Mouse (Mus musculus): ENCODE results near the gene Snu13. TPM values are rescaled to one million over a fixed set of nuclear protein-coding genes. Genes with fewer than 3 reads are reported as not detected.

Gene Snu13
- total RNA-seq, 2 experiments from 2014 or later, result 79.1 to 106 TPM

DNA sequence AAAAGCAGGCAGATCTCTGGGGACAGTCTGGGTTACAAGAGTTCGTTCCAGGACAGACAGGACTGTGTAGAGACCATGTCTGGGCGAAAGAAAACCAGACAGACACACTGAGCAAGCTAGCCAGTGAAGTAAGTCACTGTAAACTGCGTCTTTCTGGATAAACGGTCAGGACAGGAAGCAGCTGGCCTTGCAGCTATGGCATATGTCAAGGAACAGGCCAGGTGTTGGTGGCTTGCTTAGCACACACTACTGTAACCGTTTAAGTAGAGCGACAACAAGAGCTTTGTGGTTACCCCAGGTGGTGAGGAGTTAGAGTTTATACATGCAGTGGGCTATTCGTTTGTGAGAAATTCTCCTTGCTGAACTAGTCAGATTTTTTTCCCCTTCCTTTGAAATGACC, 19.7 kb downstream of the Snu13 start:
- no peak for ATAC-seq (ENCODE audit: poor library complexity, severe bottlenecking)

DNA sequence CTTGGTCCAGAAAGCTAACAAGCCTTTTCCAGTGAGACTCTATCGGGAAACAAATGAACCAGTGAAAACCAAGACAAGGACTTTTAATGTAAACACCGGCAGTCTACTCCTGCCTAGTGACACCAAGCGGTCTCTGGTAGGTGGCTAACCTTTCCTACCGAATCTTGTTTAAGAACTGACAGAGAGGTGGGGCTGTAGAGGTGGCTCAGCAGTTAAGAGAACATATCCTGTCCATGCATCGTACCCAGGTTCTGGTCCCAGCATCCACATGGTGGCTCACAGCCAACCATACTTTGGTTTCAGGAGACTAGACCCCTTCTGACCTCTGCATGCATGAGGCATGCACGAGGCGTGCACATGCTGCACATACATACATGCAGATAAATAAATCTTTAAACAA, 20.1 kb downstream of the Snu13 start:
- ATAC-seq (ENCODE audit: poor library complexity, severe bottlenecking), result no peak

DNA sequence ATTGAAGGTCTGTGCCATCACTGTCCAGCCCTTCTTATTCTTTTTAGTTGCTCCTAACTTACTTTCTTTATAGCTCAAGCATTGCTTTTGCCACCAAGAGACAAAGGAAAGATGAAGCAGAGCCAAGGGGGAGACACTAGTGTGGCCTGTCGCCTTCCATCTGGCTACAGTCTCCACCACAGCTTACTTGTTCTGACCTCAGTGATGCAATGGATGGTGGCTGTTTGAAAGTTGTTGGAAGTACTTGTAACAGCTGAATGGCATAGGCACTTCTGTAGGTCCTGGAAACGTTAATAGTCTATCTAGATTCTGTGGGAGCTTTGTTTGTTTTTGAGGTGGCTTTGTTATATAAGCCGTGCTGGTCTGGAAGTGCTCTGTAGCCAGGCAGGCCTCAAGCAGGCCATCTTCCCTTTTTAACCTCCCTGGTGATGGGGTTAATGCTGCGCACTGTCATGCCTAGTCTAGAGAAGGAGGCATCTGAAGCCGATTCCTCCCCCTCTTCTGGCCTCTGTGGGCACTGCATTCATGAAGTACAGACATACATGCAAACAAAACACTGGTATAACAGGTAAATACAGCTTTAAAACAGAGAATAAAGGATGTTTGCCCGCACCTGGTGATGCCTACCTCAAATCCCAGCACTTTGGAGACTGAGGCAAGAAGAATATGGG, 23.3 kb downstream of the Snu13 start:
- ATAC-seq (ENCODE audit: poor library complexity, severe bottlenecking), result no peak

DNA sequence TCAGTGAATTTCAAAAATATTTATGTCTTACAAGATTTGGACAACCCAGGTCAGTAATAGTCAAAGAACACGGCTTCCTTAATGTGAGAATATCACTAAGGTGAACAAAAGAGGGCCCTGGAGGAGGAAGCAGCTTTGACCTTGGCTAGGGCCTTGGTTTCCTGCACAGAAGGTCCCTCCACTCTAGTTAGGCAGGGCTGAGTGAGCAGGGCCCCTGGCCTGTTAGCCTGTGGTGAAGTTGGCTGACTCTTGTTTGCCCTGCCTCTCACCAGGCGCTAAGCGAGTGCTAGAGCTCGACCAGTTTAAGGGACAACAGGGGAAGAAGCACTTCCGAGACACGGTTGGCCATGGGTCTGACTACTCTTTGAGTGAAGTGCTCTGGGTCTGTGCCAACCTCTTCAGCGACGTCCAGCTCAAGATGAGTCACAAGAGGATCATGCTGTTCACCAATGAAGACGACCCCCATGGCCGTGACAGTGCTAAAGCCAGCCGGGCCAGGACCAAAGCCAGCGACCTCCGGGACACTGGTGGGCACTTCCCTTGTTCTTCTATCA, 24.8 kb downstream of the Snu13 start:
- ATAC-seq (ENCODE audit: poor library complexity, severe bottlenecking), result no peak

DNA sequence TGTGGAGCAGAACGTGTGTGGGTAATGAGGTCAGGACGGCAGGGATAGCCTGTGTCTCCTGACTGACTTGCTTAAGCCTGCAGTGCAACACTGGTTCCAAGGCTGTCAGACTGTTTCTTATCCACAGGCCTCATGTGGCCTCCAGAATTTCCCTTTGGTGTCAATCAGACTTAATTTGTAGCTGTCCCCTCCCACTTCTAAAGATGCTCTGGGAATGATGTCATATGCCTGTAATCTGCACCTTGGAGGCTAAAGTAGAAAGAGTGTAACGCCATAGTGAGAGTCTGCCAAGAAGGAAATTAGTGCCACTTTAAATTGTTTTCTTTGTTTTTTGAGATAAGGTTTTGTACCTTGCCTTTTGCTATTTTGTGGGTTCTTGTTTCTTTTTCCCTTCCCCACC, 28.1 kb downstream of the Snu13 start:
- ATAC-seq (ENCODE audit: poor library complexity, severe bottlenecking), result no peak

DNA sequence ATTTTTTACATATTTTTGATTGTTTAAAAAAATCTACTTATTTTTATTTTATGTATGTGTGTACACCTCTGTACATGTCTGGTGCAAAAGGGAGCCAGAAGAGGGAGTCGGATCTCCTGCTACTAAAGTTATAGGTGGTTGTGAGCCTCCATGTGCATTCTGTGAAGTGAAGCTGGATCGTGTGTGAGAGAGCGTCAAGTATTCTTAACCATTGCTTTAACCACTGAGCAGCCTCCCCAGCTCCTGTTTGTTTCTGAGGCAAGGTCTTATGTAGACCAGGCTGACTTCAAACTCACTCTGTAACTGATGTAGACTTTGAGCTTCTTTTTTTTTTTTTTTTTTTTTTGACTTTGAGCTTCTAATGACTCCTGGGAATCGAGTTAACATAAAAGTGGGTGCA, 29.9 kb downstream of the Snu13 start:
- ATAC-seq (ENCODE audit: poor library complexity, severe bottlenecking), result no peak

DNA sequence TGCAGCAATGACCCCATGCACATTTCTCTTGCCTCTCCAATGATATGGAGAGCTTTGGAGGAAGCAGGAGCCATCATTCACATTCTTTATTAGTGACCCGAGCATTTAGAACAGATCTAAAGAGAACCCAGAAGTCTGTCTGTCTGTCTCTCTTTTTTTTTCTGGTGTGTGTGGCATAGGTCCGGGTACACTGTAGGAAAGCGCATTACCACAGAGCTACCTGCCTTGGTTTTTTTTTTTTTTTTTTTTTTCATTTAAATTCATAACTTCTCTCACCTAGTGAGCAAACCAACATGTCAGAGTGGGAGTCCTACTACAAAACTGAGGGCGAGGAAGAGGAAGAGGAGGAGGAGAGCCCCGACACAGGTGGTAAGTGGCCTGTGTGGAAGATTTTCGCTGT, 30.6 kb downstream of the Snu13 start:
- ATAC-seq (ENCODE audit: poor library complexity, severe bottlenecking), result no peak

DNA sequence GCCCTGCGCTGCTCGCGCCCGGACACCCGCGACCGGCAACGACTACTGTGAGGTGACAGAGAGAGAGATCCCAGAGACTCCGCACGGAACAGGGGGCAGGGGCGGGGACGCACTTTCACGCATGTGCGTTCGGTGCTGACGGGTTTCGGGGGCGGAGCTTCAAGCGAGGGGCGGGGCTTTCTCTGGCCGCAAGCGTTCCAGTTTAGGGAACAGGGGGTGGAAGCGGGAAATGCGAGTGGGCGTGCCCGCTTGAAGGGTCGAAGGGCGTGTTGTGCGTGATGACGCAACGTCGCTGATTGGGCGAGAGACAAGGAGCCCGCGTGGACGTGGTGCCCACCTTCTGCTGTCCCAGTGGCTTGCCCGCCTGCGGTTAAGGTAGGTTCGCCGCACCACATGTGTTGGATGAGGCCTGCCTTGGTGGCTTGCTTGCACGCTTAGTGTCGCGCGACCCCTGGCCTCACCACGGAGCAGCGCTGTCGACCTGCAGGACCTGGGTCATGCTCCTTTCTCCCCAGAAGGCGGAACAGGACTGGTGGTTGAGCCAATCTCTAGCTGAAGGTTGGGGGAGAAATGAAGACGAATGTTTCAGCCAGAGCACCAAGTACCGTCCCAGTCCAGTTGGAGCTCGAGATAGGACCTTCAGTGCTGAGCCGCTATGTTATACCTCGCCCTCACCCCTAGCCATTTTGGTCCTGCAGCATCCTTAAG, 31.1 kb downstream of the Snu13 start:
- peak; percentile 93 for ATAC-seq (ENCODE audit: poor library complexity, severe bottlenecking)

DNA sequence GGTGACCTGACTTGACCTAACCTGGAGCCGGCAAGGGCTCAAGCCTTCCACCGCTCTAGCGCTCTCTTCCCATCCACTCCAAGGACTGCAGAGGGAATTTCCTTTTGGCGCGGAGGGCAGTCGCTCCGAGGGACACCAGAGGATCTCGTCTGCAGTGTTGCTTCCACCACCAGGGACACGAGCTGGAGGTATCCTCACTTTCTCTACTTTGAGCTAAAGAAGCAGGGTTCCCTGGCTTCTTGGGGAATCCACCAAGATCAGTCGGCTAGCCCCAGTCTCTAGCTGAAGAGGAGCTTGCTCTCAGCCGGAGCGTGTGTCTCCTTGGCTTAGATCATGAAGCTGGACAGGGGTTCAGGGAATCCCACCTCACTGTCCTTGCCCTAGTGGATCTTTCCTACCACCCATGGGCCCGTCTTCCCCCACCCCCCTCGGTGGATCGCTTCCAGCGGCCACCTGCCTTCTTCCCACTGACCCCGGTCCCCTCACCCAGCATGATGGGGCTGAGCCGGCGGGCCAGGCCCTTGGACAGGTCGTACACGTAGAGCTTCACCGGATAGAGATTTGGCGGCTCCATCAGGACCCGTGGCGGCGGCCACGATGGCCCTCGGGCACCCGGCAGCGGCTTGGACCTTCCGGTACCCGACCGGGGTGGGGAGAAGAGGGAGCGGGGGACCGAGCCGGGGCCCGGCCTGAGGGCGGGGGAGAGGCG, 31.9 kb downstream of the Snu13 start:
- 0 out of 2 replicates have a peak, but pooled peaks have one; percentile 2 for ATAC-seq (ENCODE audit: poor library complexity, severe bottlenecking)

DNA sequence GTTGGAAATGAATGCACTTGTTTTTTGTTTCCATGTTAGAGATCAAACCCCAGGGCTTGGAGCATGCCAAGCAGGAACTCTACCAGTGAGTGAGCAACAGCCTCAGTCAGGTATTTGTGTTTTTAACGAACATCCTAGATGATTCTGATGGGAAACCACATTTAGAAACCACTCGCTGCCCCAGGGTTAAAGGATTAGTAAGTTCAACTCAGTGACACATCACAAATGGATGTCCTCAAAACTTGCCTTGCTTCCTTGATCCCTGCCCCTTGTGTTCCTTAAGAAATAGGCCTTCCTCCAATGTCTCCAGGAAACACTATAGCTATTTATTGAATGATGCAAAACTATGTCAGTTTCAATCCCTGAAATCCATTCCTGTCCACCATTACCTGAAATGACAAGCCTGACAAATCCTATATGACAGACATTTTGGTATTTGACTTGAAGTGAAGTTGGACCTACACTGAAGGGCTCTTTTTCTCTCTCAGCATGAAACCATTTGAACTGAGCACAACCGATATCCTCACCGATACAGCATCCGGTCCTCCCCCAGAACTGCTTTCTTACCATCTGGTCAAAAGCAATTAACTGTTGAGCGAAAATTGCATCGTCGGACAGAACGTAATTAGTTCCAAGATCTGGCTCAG, 32.5 kb downstream of the Snu13 start:
- ATAC-seq (ENCODE audit: poor library complexity, severe bottlenecking), result no peak

DNA sequence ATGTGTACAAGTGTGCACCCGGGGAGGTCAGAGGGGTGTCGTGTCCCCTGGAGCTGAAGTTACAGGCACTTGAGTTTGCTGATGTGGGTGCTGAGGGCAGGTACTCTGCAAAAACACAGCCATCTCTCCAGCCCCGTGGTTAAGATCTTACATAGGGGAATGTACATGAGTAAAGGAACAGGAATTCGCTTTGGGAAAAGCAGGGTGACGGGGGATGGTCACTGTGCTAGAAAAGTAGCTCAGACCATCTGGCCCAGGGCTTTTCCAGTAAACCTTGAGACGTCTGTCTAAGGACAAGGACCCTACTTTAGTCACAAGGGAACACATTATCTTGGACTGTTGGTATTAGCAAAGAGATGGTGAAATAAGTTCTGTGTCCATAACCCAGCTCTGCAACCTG, 35.5 kb downstream of the Snu13 start:
- no peak for ATAC-seq (ENCODE audit: poor library complexity, severe bottlenecking)

DNA sequence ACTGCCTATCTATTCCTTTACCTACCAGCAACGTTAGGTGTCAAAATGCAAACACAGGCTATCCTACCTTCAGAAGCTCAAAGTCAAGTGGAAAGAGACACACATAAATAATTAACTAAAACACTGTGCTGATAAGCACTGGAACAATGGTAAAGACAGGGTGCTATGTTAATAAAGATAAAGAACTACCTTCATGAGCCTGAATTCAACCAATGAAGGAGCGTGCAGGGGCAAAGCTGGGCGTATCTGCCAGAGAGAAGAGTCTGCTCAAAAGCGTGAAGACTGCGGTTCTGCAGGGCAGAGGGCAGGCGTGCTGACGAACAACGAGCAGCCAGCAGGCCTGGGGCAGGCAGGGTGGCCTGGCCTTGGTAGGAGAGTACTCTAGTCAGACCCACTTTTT, 43.1 kb downstream of the Snu13 start:
- ATAC-seq (ENCODE audit: poor library complexity, severe bottlenecking), result no peak

DNA sequence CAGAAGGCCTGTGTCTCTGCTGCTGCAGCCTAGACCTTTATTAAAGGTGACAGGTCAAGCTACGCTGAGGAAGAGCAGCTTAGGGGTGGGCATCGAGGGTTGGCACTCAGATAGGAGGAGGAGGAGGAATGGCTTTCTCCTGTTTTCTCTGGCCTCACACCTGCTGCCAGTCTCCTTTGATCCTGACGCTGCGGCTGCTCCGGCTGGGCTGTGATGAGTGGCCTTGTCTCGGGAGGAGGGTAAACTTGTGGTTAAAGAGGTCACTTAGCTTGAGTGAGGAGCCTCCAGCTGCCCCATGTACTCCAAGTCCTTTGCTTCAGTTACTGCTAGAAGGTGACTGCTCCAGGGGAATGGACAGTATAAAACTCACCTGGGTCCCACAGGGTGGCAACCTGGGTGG, 53.4 kb downstream of the Snu13 start:
- no peak for ATAC-seq (ENCODE audit: poor library complexity, severe bottlenecking)

DNA sequence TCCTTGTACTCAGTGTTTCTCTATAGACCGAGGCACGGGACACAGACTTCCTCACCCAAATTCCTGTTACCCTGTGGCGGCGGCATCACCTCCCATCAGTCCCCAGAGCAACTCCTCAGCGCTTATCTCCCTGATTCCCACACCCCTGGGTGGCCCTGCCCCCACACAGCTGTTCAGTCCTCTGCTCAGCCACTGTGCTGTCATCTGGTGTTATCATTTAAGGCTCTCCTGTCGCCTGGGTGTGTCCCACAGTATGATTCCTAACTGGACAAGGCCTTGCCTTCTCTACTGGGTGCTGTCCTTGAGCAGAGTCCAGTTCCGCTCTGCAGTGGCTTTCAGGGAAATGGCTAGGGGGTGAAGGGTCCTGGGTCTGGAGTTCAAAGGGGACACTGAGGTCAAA, 56.8 kb downstream of the Snu13 start:
- no peak for ATAC-seq (ENCODE audit: poor library complexity, severe bottlenecking)

Other genes starting within 250 kb of the Snu13 start
- gene Tef, start 245.2 kb downstream of the Snu13 start, total RNA-seq (2015), result 3.1 and 3.3 TPM in 2 replicates
- gene Tef, start 245.2 kb downstream of the Snu13 start, total RNA-seq (2017), result 6.5 and 8.6 TPM in 2 replicates
- gene Tob2, start 188.8 kb downstream of the Snu13 start, total RNA-seq (2015), result 36.1 and 38.2 TPM in 2 replicates
- gene Tob2, start 188.8 kb downstream of the Snu13 start, total RNA-seq (2017), result 20.3 and 23.8 TPM in 2 replicates
- gene Phf5a, start 175.7 kb downstream of the Snu13 start, total RNA-seq (2015), result 65.3 and 85.6 TPM in 2 replicates
- gene Phf5a, start 175.7 kb downstream of the Snu13 start, total RNA-seq (2017), result 30.1 and 34.0 TPM in 2 replicates
- gene Aco2, start 175.3 kb downstream of the Snu13 start, total RNA-seq (2015), result 47.0 and 58.7 TPM in 2 replicates
- gene Aco2, start 175.3 kb downstream of the Snu13 start, total RNA-seq (2017), result 82.3 and 89.4 TPM in 2 replicates
- gene Polr3h, start 121.4 kb downstream of the Snu13 start, total RNA-seq (2015), result 2.7 and 3.9 TPM in 2 replicates
- gene Polr3h, start 121.4 kb downstream of the Snu13 start, total RNA-seq (2017), result 5.5 and 7.8 TPM in 2 replicates
- gene Csdc2, start 110.8 kb downstream of the Snu13 start, total RNA-seq (2015), result not detected in 2 replicates
- not detected in 2 replicates for gene Csdc2, start 110.8 kb downstream of the Snu13 start, total RNA-seq (2017)
- 10.4 and 10.5 TPM in 2 replicates for gene Pmm1, start 86.7 kb downstream of the Snu13 start, total RNA-seq (2015)
- 5.6 and 5.7 TPM in 2 replicates for gene Pmm1, start 86.7 kb downstream of the Snu13 start, total RNA-seq (2017)
- gene 1700029P11Rik, start 67.1 kb downstream of the Snu13 start, total RNA-seq (2015), result not detected in 2 replicates
- not detected in 2 replicates for gene 1700029P11Rik, start 67.1 kb downstream of the Snu13 start, total RNA-seq (2017)
- gene Xrcc6, start 59.8 kb downstream of the Snu13 start, total RNA-seq (2015), result 28.8 and 36.2 TPM in 2 replicates
- gene Xrcc6, start 59.8 kb downstream of the Snu13 start, total RNA-seq (2017), result 82.5 and 83.2 TPM in 2 replicates
- gene Desi1, start 13.7 kb downstream of the Snu13 start, total RNA-seq (2015), result 19.1 and 26.3 TPM in 2 replicates
- 2.6 and 3.9 TPM in 2 replicates for gene Desi1, start 13.7 kb downstream of the Snu13 start, total RNA-seq (2017)
- gene 4930407I10Rik, start 11.6 kb upstream of the Snu13 start, total RNA-seq (2015), result not detected in 2 replicates
- not detected in 2 replicates for gene 4930407I10Rik, start 11.6 kb upstream of the Snu13 start, total RNA-seq (2017)
- gene Mei1, start 22.4 kb upstream of the Snu13 start, total RNA-seq (2015), result not detected in 2 replicates
- gene Mei1, start 22.4 kb upstream of the Snu13 start, total RNA-seq (2017), result not detected in 2 replicates
- gene Ccdc134, start 80.3 kb upstream of the Snu13 start, total RNA-seq (2015), result 7.8 and 8.8 TPM in 2 replicates
- 22.6 and 23.5 TPM in 2 replicates for gene Ccdc134, start 80.3 kb upstream of the Snu13 start, total RNA-seq (2017)
- 39.0 and 40.7 TPM in 2 replicates for gene Srebf2, start 99.6 kb upstream of the Snu13 start, total RNA-seq (2015)
- gene Srebf2, start 99.6 kb upstream of the Snu13 start, total RNA-seq (2017), result 39.8 and 40.7 TPM in 2 replicates
- 0.14 TPM in 1 of 2 replicates, not detected in the other for gene Shisa8, start 165.2 kb upstream of the Snu13 start, total RNA-seq (2015)
- gene Shisa8, start 165.2 kb upstream of the Snu13 start, total RNA-seq (2017), result not detected in 2 replicates
- gene Tnfrsf13c, start 176.8 kb upstream of the Snu13 start, total RNA-seq (2015), result 1.8 and 2.7 TPM in 2 replicates
- 1.0 and 1.5 TPM in 2 replicates for gene Tnfrsf13c, start 176.8 kb upstream of the Snu13 start, total RNA-seq (2017)
- gene Cenpm, start 197.2 kb upstream of the Snu13 start, total RNA-seq (2015), result 20.3 and 32.9 TPM in 2 replicates
- 10.0 and 19.5 TPM in 2 replicates for gene Cenpm, start 197.2 kb upstream of the Snu13 start, total RNA-seq (2017)
- gene 1500009C09Rik, start 204.8 kb upstream of the Snu13 start, total RNA-seq (2015), result not detected in 2 replicates
- gene 1500009C09Rik, start 204.8 kb upstream of the Snu13 start, total RNA-seq (2017), result not detected in 2 replicates
- 0.11 TPM in 1 of 2 replicates, not detected in the other for gene Sept3, start 227.3 kb upstream of the Snu13 start, total RNA-seq (2015)
- 0.08 TPM in 1 of 2 replicates, not detected in the other for gene Sept3, start 227.3 kb upstream of the Snu13 start, total RNA-seq (2017)

Measured in megakaryocyte, adult 5-6 weeks (primary cell).